Mouse (Mus musculus) gastrocnemius, postnatal 36 days (tissue): ENCODE data around the gene Slc1a3. TPM values are rescaled to one million over a fixed set of nuclear protein-coding genes. Genes with fewer than 3 reads are reported as not detected.
A peak's percentile ranks its signal among the peaks of the same experiment; 100 is the strongest.

Experiments
- DNase-seq, 2 experiments: peaks; one replicate each; pipeline ENCODE4 v3.0.0; 2022
- intact Hi-C: fragments of 180-260 bp; cut with DNase I; formaldehyde crosslinking; loops from one replicate; pipeline ENCODE4 v1.15.1; 2025
- total RNA-seq, 2 experiments: library from RNA; stranded (reverse); gene quantifications; 2 replicates each; pipeline ENCODE4 v1.2.3; 2021

Slc1a3 gene
- total RNA-seq, 2 experiments from 2014 or later = 1.2 to 1.8 TPM

- peak; percentile 51 for DNase-seq
- intact Hi-C loops = no loop called here
Observed at GRCm38 (mm10) chr15:8663348-8664099, 47.0 kb downstream of the Slc1a3 start.

- intact Hi-C loops = no loop called here
- DNase-seq = no peak
Observed at GRCm38 (mm10) chr15:8661856-8662255, 48.7 kb downstream of the Slc1a3 start.

GRCm38 (mm10) chr15:8659977-8660376 is 50.6 kb downstream of the Slc1a3 start:
- no peak for DNase-seq
- intact Hi-C loops = no loop called here

- no peak for DNase-seq
- intact Hi-C loops = no loop called here
Observed at GRCm38 (mm10) chr15:8659483-8659971, 51.0 kb downstream of the Slc1a3 start.

GRCm38 (mm10) chr15:8658086-8658980 is 52.2 kb downstream of the Slc1a3 start:
- DNase-seq = no peak
- intact Hi-C loops = no loop called here

- intact Hi-C loops = no loop called here
- DNase-seq = no peak
Observed at GRCm38 (mm10) chr15:8655251-8655650, 55.3 kb downstream of the Slc1a3 start.

- intact Hi-C loops = no loop called here
Observed at GRCm38 (mm10) chr15:8652637-8653036, 57.9 kb downstream of the Slc1a3 start.

GRCm38 (mm10) chr15:8643997-8644692 is 66.4 kb downstream of the Slc1a3 start:
- DNase-seq = no peak
- intact Hi-C loops = no loop called here

More at GRCm38 (mm10) chr15:8652637-8653036, 57.9 kb downstream of the Slc1a3 start:
- no peak for DNase-seq

GRCm38 (mm10) chr15:8639856-8640255 is 70.7 kb downstream of the Slc1a3 start:
- intact Hi-C loops = no loop called here
- no peak for DNase-seq

GRCm38 (mm10) chr15:8638568-8639325 is 71.8 kb downstream of the Slc1a3 start:
- intact Hi-C loops = no loop called here
- no peak for DNase-seq

GRCm38 (mm10) chr15:8637283-8637682 is 73.3 kb downstream of the Slc1a3 start:
- intact Hi-C loops = no loop called here

GRCm38 (mm10) chr15:8635974-8636373 is 74.6 kb downstream of the Slc1a3 start:
- no peak for DNase-seq
- intact Hi-C loops = no loop called here

More at GRCm38 (mm10) chr15:8637283-8637682, 73.3 kb downstream of the Slc1a3 start:
- DNase-seq = no peak

GRCm38 (mm10) chr15:8634807-8635206 is 75.8 kb downstream of the Slc1a3 start:
- intact Hi-C loops = no loop called here
- DNase-seq = no peak

GRCm38 (mm10) chr15:8634355-8634754 is 76.2 kb downstream of the Slc1a3 start:
- DNase-seq = no peak
- intact Hi-C loops = no loop called here

GRCm38 (mm10) chr15:8633375-8633774 is 77.2 kb downstream of the Slc1a3 start:
- intact Hi-C loops = loop anchor here (2.0 kb wide), 1 partner anchor 251 kb away; no protein-coding TSS in a partner anchor
- DNase-seq = no peak

- intact Hi-C loops = loop anchor here (2.0 kb wide), 1 partner anchor 252 kb away; no protein-coding TSS in a partner anchor
- no peak for DNase-seq
Observed at GRCm38 (mm10) chr15:8632361-8632760, 78.2 kb downstream of the Slc1a3 start.

GRCm38 (mm10) chr15:8629317-8629831 is 81.2 kb downstream of the Slc1a3 start:
- DNase-seq = peak; percentile 33 to 55
- intact Hi-C loops = no loop called here

- intact Hi-C loops = no loop called here
- DNase-seq = no peak
Observed at GRCm38 (mm10) chr15:8628150-8628549, 82.4 kb downstream of the Slc1a3 start.

- intact Hi-C loops = no loop called here
- DNase-seq = peak; percentile 28 to 56
Observed at GRCm38 (mm10) chr15:8627097-8627537, 83.4 kb downstream of the Slc1a3 start.
